Mouse (Mus musculus) thymus, postnatal 0 days (tissue): ENCODE measurements at regions not wholly inside any gene's neighbourhood (a gene's known extent, or its start where the extent isn't known, plus 50 kb on each side); places are given as distances from the start of the nearest gene placed in this dataset.

Experiments
- DNase-seq: peaks from one replicate; pipeline ENCODE4 v3.0.0-alpha.2; 2015; ENCODE audit warnings: low spot score

- no peak for DNase-seq
These were observed 233.0 kb downstream of the Phf14 start for GRCm38 (mm10) chr6:12140596-12140995.

DNA sequence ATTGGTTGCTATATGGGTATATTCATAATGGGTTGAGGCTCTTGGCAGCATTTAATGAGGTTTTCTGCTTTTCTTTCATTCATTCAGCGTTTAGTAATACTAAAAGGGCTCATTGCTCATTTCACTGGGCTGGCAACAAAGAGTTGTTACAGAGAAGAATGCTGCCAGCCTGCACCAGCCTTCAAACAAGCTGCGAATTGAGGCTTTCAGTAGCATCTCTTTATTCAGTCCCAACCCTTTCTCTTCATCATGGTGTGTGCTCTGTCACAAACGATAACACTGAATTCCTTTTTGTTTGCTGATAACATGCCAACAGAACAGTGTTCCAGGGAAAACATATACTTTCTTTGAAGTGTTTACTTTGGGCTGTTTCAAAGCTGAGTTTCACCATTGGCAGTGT, 237.6 kb downstream of the Phf14 start:
- no peak for DNase-seq

DNA sequence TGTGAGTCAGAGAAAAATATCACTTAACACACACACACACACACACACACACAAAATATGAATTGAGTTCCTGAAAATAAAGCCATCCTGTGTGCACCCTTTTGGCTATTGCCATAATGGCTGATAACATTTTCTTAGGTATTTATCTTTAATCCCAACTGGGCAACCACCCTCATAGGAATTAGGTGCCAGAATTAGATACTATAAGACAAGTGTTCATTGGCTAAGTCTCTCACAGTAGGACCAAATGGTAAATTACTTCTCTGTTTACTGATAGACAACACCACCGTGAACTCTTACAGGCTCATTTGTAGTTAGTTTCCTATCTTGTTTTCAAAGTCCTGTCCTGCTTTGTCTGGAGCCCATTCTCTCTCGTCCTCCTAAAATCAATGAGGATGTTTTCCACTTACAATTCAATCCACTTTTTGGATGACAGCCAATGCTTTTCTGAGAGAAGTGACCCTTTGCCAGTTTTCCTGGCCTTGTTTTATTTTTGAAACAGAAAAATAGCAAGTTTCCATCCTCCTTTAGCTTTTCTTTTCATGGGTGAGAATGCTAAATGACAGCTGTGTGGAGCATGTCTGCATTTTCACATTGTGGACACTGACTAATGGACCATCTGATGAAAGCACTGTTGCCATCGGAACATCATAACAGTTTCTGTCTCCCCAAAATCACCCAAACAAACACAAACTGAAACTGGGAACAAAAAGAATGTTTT, 243.2 kb downstream of the Phf14 start:
- no peak for DNase-seq

DNA sequence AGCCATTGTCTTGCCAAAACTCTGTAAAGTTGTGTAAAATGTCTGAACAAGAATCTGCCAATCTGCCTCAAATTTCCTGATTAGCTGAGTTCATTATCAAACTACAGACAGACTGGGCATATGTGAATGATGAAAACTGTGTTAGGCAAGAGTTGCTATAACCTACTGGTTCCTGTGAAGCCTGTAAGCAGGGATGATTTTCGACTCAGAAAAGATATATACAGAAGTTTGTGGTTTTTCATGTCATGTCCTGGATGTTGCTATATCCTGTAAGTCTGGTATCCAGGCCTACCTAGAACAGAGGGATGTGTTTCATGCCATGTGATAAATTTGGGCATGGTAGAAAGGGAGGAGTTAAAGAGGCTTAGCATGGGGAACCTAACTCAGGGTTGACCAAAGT, 256.4 kb downstream of the Phf14 start:
- DNase-seq = no peak

- DNase-seq = no peak
These were observed 260.9 kb downstream of the Phf14 start for GRCm38 (mm10) chr6:12168533-12168932.

DNA sequence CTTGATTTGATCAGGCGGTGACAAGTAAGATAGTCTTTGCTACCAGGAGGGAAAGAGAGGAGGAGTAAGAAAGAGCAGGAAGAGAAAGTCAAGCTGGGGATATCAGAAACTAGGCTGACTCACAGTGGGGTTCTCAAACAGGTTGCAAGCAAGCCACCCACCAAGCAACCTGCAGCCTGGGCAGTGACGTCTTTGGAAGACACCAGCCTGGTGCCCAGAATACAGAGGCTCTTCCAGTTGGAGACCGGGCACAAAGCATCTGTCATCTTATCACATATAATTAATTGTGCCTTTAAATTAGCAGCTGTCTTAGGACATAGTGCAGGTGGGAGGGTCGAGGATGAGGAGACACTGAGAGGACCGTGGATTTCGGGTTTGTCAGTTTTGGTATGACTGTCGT, 261.8 kb downstream of the Phf14 start:
- DNase-seq = no peak

DNA sequence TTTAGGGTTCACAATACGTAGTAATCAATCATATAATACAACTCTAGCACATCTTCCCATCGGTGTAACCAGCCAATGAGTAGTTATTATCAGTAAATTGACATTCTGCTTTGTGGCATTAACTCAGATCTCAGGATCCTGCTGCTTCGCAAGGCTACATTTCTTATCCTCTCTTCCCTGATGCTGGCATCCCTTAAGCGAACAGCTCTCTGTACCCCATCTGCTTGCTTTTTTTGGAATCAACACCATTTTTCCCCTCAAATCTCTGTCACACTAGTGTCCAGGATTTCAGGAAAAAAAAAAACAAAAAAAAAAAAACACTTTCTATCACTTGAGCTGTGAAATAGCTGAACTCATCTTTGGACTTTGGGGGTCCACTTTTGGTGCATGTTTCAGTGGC, 263.1 kb downstream of the Phf14 start:
- DNase-seq = no peak

DNA sequence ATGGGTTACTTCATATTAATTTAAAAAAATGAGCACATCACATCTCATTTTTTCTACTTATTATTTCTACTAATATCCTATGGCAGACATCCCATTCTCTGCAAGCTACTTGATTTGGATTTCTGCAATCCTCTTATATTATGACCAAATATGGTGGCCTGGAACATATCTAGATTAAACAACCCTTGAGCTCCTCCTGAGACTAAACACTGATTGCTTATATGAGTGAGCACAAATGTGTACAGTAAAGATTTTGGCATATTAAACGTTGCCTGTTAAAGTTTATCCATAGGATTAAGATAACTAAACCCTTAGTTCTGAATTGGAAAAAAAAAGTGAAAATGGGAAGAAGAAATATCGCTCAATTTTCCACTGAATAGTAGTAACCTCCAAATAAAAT, 263.6 kb downstream of the Phf14 start:
- no peak for DNase-seq

- DNase-seq = no peak
These were observed 270.4 kb downstream of the Phf14 start for GRCm38 (mm10) chr6:12177996-12178395.

- DNase-seq = no peak
These were observed 273.3 kb downstream of the Phf14 start for GRCm38 (mm10) chr6:12180951-12181350.

DNA sequence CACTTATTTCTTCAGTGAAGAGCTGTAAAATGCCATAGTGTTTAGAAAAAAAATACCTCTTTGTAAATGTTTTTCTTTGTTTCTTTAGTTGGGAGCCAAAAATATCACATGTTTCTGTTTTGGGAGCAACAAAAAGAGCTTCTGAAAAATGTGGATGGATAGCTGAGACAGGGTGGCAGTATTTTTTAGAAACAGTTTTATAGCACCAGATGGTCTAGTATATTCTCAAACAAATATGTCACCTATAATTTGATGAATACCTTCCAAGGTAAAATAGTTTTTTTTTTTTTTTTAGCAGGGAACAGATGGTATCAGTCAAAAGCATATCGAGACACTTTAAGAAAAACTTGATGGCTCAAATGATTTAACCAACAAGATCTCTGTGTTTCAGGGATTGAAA, 302.6 kb downstream of the Phf14 start:
- no peak for DNase-seq

- no peak for DNase-seq
These were observed 307.0 kb downstream of the Phf14 start for GRCm38 (mm10) chr6:12214526-12215177.

DNA sequence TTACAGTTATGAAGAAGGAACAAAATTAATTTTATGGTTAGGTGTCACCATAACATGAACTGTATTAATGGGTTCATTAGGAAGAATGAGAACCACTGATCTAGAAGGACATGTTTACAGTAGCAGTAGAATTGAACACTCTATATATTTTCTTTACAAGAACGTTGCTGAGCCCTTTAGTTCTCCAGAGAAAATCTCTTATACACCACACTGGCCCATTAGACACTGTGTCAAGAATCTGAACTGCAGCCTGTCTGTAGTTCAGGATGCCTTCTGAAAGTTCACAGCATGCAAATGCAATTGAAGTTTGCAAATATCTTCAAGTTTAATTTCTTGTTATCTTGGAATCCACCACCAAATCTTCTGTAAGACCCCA, 307.6 kb downstream of the Phf14 start:
- no peak for DNase-seq

DNA sequence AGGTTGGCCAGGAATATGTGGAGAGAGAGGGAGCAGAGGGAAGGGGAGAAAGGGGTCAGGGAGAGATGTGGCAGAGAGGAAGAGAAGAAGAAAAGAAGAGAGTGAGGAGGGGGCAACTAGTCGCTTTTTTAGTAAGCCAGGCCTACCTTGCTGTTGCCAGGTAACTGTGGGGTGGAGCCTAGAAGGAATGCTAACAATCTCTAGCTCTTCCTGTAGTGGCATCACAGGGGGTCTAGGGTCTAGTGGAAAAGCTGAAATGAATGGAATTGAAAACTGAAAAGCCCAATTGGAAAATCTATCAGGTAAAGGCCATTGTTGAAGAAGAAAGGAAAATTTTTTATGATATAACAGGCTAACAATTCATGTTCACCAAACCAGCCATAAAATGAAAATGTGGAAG, 336.5 kb downstream of the Phf14 start:
- DNase-seq = no peak

- no peak for DNase-seq
These were observed 340.4 kb downstream of the Phf14 start for GRCm38 (mm10) chr6:12247975-12248374.

- no peak for DNase-seq
These were observed 341.0 kb downstream of the Phf14 start for GRCm38 (mm10) chr6:12248599-12248998.

- DNase-seq = no peak
These were observed 346.9 kb downstream of the Phf14 start for GRCm38 (mm10) chr6:12254507-12254906.

- DNase-seq = no peak
These were observed 347.8 kb downstream of the Phf14 start for GRCm38 (mm10) chr6:12255434-12255833.

GRCm38 (mm10) chr6:12258273-12258672, 350.7 kb downstream of the Phf14 start:
- DNase-seq = no peak

DNA sequence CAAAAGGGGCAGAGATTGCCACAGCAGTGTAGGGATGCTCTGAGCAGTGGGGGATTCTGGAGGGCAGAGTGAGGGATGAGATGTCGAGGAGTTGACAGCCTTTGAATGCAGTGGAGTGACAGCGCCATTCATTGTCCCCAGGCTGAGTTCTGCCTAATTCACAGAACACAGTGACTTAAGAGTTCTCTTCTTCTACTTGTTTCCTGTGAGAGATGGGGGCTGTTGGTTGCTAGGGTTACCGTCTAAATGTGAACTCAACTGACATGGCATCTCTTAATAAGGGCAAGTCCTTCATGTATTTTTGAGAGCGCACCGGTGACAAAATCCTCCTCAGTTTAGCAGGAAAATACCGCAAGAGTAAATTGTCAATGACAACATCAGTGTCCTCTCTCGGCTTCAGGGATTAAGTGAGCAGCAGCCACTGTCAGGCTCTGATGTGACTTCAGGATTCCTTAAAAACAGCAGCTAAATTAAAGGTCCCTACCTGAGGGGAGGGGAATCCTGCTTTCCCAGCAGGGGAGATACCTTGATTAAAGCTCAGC, 351.4 kb downstream of the Phf14 start:
- no peak for DNase-seq

DNA sequence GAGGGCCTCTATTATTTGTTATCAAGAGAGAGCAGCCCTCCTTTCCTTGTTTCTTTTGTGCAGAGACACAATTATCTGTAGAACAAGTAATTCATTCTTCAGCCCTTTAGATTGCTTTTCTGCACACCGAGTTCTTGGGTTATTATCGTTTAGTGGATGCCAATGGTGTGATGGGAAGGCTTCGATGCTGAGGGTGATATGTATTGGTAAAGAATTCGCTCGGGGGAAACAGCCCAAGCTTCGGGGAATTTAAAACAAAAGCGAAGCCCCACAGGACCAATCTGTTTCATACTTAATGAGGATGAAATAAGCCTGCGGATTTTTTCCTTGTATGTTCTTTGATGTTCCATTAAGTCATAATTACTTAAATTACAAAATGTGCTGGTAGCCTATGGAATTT, 352.0 kb downstream of the Phf14 start:
- no peak for DNase-seq

DNA sequence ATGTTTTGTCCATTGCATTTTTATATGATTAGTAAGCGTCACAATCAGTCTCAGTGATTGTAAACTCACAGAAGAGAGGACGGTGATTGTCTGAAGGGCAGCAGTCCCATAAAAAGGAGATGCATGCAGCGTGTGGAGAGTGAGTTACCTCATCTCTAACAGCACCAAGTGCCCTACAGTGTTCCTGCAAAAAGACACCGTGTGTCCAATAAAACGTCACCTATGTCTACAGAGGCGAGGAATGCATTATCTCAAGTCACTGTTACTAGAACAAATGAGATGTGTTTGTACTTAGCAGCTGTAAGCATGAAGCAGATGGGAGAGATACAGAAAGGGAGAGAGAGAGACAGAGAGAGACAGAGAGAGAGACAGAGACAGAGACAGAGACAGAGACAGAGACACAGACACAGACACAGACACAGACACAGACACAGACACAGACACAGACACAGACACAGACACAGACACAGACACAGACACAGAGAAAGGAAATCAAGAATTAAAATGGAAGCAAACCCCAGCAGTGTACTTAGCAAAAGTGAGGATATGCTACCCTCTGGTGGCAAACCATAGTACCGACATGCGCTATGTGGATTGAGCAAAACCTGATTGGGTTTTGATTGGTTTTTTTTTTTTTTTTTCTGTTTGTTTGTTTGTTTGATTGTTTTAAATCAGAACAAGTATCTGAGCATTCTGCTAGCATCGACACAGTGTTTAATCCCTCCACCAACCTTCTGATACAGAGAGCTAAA, 352.9 kb downstream of the Phf14 start:
- DNase-seq = peak; percentile 29
